Mouse (Mus musculus) kidney, postnatal 4 days (tissue): ENCODE data around the gene Ralgps2.
A peak's percentile ranks its signal among the peaks of the same experiment; 100 is the strongest.

Experiments used
- DNase-seq, 2 experiments: peaks; one replicate each; pipeline ENCODE4 v3.0.0; 2021; ENCODE audit warnings: mixed read lengths in 2 of 2

Ralgps2 gene

GRCm38 (mm10) chr1:156939251-156940141 lies at the start of gene Ralgps2:
TSS of gene Ralgps2 (minus strand) at chr1:156939626.
- peak; percentile 77 to 85 for DNase-seq

GRCm38 (mm10) chr1:156987576-156987975 lies 48.1 kb upstream of the Ralgps2 start:
- no peak for DNase-seq

DNA sequence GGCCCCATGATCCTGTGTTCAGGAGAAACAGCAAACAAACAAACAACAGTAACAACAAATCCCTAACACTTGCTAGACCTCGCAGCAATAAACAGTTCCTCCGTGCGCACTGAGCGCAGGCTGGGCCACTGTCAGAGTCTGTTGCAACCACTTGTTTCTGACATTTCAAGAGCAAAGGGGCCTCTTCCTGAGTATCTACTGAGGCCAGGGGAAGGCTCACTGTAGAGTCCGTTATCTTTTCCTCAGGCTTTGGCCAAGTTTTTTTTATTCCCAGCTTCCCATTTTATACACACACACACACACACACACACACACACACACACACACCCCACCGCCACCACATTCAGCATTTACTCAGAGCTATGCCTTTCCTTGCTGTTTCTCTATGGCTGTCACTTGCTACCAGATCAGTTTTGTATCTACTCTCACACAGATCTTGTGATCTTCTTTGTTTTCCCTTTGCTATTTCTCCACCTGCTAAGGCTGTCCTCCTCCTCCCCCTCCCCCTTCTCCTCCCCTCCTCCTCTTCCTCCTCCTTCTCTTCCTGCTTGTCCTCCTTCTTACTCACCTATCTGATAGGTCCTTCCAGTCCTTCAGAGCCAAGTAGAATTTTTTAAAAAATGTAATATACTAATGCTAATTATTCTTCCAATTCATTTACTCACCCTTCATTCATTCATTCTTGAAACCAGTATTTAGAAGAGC lies 47.4 kb upstream of the Ralgps2 start:
- no peak for DNase-seq

DNA sequence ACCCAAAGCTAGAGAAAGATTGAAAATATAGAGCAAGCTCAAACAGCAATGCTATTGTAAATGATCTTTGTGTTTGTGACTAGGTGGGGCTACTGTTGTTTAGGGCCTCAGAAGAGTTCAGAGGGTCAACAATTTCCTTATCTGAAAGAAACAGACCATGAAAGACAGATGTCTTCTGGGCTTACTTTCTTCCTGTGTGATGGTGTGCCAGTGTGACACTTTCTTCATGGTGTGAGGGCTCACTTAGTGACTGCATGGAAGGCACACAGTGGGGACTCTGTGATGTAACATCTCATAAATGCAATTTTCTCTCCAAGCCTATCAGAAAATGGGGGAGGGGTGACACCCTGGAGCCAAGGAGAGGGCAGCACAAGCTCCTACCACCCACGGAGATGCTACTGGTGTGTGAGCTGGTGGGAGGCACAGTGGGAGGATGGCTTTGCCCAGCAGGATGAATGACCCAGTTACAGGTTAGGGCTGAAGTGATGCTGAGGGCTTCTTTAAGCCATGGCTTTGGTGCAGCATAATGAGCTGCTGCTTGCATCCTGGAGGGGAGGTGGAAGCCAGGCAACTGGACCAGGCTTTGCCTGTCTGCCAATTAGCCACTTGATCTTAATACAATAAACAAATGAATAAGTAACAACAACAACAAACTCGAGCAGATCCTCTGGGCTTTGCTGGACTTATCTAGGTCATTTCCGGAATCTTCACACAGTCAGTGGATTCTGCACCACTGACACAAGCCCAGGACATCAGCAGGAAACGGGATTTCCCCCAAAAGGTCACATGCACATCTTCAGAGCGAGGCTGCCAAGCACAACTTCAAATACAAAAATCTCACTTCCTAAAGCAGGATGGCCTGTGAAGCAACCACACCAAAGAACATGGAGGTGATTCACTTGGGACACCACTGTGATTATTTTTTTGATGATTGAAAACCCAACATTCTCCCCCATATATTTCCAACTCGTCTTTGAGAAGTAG lies 46.5 kb upstream of the Ralgps2 start:
- DNase-seq, result no peak

GRCm38 (mm10) chr1:156983009-156983870 lies 43.8 kb upstream of the Ralgps2 start:
- DNase-seq, result no peak

DNA sequence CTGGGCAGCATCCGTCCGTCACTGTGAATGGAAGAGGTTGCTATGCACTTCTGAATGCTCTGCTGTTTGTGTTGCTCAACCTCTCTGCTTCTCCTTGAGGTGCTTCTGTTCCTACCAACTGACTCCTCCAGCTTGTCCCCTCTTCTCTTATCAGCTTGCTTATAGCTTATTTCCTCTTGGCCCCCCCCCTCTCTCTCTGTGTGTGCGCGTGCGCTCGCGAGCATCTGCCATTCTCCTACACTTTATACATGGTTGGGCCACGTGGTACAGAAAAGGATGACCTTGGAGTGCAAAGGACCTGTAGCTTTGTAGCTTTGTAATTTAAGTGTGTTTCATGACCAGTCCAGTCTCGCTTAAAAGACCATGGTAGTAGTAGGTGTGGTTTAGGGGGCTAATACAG lies 42.5 kb upstream of the Ralgps2 start:
- DNase-seq, result no peak

DNA sequence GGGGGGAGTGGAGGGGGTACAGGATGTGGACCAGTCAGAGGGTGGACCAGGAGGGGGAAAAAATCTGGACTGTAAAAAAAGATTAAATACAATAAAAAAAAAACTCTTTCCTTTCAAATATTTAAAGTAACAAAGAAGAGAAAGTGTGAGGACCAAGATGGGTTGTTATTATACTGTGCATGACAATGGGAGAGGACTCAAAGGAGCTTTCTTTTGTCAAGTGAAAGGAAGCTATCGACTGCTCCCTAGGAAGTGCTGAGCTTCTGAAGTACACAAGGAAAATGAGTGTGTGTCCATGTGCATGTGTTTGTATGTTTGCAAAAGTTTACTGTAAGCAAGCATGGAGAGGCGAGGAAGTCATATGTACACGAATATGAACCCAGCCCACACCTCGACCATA lies 40.3 kb upstream of the Ralgps2 start:
- DNase-seq, result no peak

GRCm38 (mm10) chr1:156978656-156979055 lies 39.2 kb upstream of the Ralgps2 start:
- DNase-seq, result no peak

- DNase-seq, result no peak
Measured at GRCm38 (mm10) chr1:156973857-156974256, 34.4 kb upstream of the Ralgps2 start.

- no peak for DNase-seq
Measured at GRCm38 (mm10) chr1:156972391-156972790, 33.0 kb upstream of the Ralgps2 start.

DNA sequence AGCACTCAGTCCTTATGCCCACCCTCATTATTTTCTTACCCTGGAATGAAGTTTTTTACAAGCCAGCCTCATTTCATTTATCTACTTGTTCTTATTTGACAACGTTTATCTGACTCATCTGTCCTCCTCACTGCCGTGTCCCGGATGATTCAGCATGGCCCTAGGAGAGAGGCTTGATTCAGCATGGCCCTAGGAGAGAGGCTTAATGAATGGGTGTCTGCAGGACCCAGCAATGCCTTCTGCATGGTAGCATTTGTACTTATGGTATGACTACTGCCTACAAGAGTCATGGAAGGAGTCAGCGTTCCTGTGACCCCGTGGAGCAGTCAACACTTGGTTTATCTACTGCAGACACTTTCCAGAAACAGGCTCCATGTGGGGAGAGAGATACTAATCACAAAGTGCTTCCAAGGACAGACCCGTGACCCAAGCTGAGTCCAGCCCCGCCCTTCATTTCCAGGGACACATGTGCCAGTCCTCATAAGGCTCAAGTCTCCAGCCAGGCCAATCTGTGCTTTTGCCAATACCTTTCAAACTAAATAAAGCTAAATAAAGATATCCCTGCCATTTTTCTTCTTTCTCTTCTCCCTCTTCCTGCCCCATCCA lies 31.9 kb upstream of the Ralgps2 start:
- no peak for DNase-seq

DNA sequence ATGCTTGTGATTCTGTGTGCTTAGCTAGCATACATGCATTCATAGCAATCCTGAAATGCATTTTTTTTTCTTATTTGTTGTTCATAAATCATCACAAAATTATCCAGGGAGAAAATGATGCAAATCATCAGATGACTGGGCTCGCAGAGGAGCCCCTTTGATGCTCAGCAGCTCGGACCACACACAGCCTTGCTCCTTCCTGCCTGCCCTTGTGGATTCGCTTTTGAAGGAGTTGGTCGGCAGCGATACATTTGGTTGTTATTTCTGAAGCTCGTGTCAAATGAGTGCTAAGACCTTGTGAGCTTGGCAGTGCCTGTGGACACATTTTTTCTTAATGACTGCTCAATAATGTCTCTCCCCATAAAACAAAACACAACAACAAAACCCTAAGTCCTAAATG lies 31.2 kb upstream of the Ralgps2 start:
- peak; percentile 33 to 54 for DNase-seq

DNA sequence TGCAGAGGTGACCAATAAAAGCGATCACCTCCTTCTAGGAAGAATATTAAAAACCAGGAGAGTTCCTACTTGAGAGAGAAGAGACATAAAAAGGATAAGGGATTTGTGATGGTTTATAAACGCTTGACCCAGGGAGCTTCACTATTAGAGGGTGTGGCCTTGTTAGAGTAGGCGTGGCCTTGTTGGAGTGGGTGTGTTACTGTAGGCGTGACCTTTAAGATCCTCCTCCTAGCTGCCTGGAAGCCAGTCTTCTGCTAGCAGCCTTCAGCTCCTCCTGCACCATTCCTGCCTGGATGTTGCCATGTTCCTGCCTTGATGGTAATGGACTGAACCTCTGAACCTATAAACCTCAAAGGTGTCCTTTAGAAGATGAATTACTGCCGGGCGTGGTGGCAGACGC lies 28.7 kb upstream of the Ralgps2 start:
- no peak for DNase-seq

- DNase-seq, result no peak
Measured at GRCm38 (mm10) chr1:156964586-156964932, 25.1 kb upstream of the Ralgps2 start.

GRCm38 (mm10) chr1:156963871-156964585 lies 24.6 kb upstream of the Ralgps2 start:
- DNase-seq, result no peak

- no peak for DNase-seq
Measured at GRCm38 (mm10) chr1:156961481-156962265, 22.2 kb upstream of the Ralgps2 start.

GRCm38 (mm10) chr1:156959004-156959403 lies 19.6 kb upstream of the Ralgps2 start:
- no peak for DNase-seq

GRCm38 (mm10) chr1:156957360-156957759 lies 17.9 kb upstream of the Ralgps2 start:
- no peak for DNase-seq

DNA sequence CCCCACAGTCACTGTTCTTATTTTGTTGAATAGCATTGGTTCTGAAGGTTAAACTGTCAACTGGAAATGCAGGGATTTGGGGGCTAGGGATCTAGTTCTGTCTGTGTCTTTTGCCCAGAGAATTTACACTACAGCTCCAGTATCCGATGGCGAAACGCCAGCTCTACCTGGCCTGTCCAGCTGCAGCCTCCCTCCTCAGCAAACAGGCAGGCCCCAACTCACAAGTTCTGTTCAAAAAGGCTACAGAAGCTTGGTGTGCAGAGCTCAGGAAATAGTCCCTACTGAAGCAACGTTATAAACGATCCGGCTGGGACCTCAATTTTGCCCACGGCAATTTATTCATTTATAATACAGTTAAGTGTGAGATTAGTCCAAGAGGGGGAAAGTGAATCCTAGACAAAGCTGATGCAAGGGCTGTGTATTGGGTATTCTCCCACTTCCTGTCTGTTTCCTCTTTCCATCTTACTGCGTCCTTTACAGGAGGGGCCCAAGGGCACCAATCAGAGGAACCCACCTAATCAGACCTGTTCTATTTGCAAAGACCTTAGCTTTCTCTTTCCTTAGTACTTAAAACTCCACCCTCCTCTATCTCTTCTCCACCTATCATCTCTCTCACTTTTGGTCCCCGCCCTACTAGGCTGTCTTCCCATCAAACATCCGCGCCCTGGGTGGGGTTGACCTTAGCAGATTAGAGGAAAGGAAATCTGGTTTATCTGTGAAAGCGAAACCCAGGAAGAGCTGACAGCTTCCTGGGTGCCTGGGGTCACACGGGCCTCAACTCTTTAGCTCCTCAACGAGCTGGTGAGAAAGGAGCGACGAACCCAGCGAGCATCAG lies 16.7 kb upstream of the Ralgps2 start:
- DNase-seq, result no peak
